10 mouse cellular contexts compared by ENCODE assay signal in the genomic region with DNA sequence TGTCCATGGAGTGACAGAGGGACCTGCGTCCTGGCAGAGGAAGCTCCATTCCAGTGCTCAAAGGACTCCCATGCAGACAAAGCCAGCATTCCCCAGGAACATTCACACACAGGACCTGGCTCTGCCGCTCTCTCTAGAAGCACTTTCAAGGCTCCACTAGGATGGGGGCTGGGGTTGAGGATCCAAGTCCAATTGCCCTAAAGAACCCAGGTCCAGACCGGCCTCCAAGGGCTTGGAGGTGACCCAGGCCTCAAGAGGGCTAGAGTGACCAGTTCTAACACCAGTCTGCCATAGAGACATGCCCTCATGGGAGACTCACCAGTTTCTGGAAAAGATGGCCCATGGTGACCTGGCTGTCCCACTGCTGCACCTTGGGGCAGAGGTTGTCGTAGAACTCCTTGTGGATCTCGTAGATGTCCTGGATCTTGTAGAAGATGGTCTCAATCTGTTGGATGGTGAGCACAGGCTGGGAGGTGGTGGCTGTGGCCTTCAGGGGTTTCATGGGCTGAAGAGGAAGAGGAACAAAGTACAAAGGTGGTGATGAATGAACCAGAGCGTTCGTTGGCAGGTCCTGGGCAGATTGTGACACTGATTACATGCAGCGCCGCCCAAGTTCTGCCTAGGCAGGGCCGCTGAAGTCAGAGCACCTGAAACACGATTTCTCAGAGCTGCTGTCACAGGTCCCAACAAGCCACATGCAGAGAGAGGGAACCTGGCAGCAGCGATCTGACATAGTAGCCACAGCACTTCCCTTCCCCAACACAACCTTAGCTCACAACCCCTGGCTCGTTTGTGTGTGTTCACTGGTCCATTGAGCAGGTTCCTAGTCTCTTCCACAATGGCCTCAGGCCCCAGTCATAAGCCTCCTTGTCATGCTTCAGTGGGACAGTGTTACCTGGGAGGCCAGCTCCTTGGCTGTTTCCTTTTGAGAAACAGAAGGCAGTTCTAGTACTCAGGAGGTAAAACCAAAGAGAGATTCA.
DNase-seq lines count a peak whose midpoint lies in the region; ATAC-seq and TF ChIP-seq lines count a peak whose summit lies in the region.
"Had no signal": no experiment of that assay in that cellular context is flagged by ENCODE, and none has a peak within 500 bp of the region (broad histone marks: within the 10 kb centered on the region; RNA-seq: fewer than 3 reads in every experiment).

No protein-coding gene starts in this region.

- 57% methylated on average over 13 of the region's 13 CpGs for WGBS in kidney, adult 2 months
- WGBS in kidney, embryonic 14.5 days: 76% methylated on average over 13 of the region's 13 CpGs
- WGBS in macrophage (ENCODE audit: missing documents): 37% methylated on average over 13 of the region's 13 CpGs

- H3K27me3 ChIP-seq in kidney, adult 2 months (replicated peaks; ENCODE audit: control insufficient read depth, insufficient read depth, low read length): no peaks in the 10 kb centered on the region
- no peaks in the 10 kb centered on the region for H3K27me3 ChIP-seq in kidney, embryonic 14.5 days (ENCODE audit: control insufficient read depth, insufficient read depth, low read length)
- H3K27me3 ChIP-seq: forebrain, embryonic 13.5 days had no signal

- H3K36me3 ChIP-seq in kidney, adult 2 months (ENCODE audit: control insufficient read depth, insufficient read depth, low read length): no peaks in the 10 kb centered on the region; the same call in 1 of the 2 replicates
- H3K36me3 ChIP-seq in kidney, embryonic 14.5 days (ENCODE audit: control insufficient read depth, insufficient read depth, low read length): peaks cover 28% of the 10 kb centered on the region
- H3K36me3 ChIP-seq in macrophage (ENCODE audit: inconsistent target): peaks cover 23% of the 10 kb centered on the region; the same call in 1 of the 2 replicates

- peak; percentile 79 for DNase-seq in kidney, adult 2 months
- peak; percentile 33 to 40 for DNase-seq in B cell, adult 2 months
- DNase-seq in Muller cell, postnatal 12 days (ENCODE audit: inconsistent ontology term): no peak
- no peak for DNase-seq in retina, embryonic 14.5 days (ENCODE audit: low spot score)
- no peak for DNase-seq in ovary, postnatal 10 days (ENCODE audit: low spot score)
- DNase-seq: cerebellum, postnatal 25 days had no signal

- TF ChIP-seq POLR2A in kidney, adult 2 months (IDR thresholded peaks at IDR 0.05; ENCODE audit: low read depth, low read length): no peak

- ATAC-seq in kidney, embryonic 14.5 days (ENCODE audit: low FRiP score, low TSS enrichment): no peak
- ATAC-seq in erythroid progenitor cell, adult 5-6 weeks (replicated peaks; ENCODE audit: low FRiP score, poor library complexity, severe bottlenecking): 0 out of 2 replicates have a peak, but pooled peaks have one; percentile 21
- ATAC-seq: forebrain, embryonic 13.5 days had no signal

- peak overlapping the region; percentile 10; the same call in 1 of the 2 replicates for H3K27ac ChIP-seq in kidney, adult 2 months (ENCODE audit: insufficient read depth, low read depth, low read length)
- H3K27ac ChIP-seq in kidney, embryonic 14.5 days (ENCODE audit: low read depth, low read length): no peak overlapping the region
- peak overlapping the region; percentile 91 for H3K27ac ChIP-seq in macrophage
- H3K27ac ChIP-seq: forebrain, embryonic 13.5 days had no signal

- no peak for TF ChIP-seq CTCF in kidney, adult 2 months (conservative IDR thresholded peaks at IDR 0.05; ENCODE audit: insufficient read depth, insufficient read length, low read depth, low read length)

- H3K9ac ChIP-seq in kidney, embryonic 14.5 days (ENCODE audit: low read depth, low read length): no peak overlapping the region
- H3K9ac ChIP-seq: forebrain, embryonic 13.5 days had no signal

- H3K79me2 ChIP-seq in macrophage (ENCODE audit: inconsistent target): peaks cover 85% of the 10 kb centered on the region

- H3K4me3 ChIP-seq in kidney, adult 2 months (ENCODE audit: insufficient read depth, low read depth, low read length): no peak overlapping the region
- no peak overlapping the region for H3K4me3 ChIP-seq in kidney, embryonic 14.5 days (ENCODE audit: low read length)
- no peak overlapping the region; the same call in 1 of the 2 replicates for H3K4me3 ChIP-seq in macrophage (ENCODE audit: inconsistent target)
- H3K4me3 ChIP-seq: forebrain, embryonic 13.5 days had no signal

- peaks cover 21% of the 10 kb centered on the region for H3K4me1 ChIP-seq in kidney, adult 2 months (ENCODE audit: control insufficient read depth, insufficient read depth, low read length)
- H3K4me1 ChIP-seq in kidney, embryonic 14.5 days (ENCODE audit: control insufficient read depth, insufficient read depth, low read length): peaks cover 22% of the 10 kb centered on the region; the same call in 1 of the 2 replicates

- H3K9me3 ChIP-seq in kidney, embryonic 14.5 days (ENCODE audit: control insufficient read depth, low read length): no peaks in the 10 kb centered on the region
- H3K9me3 ChIP-seq: forebrain, embryonic 13.5 days had no signal

- H3K4me2 ChIP-seq in kidney, embryonic 14.5 days (replicated peaks; ENCODE audit: low read depth, low read length): no peak overlapping the region
- H3K4me2 ChIP-seq: forebrain, embryonic 13.5 days had no signal

Comparison
In these comparisons a context has a peak if more than half of its experiments do, and no peak if none do; other contexts are left out.
1. DNase-seq: peak in kidney, adult 2 months (single experiment) and B cell, adult 2 months (2 of 2); none in Muller cell, postnatal 12 days (single experiment), retina, embryonic 14.5 days (single experiment) and ovary, postnatal 10 days (single experiment).